Mouse (Mus musculus): ENCODE data around the gene Adam23.

Adam23 gene

GRCm38 (mm10) chr1:63445656-63446046, at the start of gene Adam23:
TSS of gene Adam23 (plus strand) at chr1:63445891.
- DNase-seq (ENCODE audit: low spot score) = no peak

- DNase-seq (ENCODE audit: low spot score) = no peak
These were observed 44.6 kb upstream of the Adam23 start for GRCm38 (mm10) chr1:63401130-63401529.

- no peak for DNase-seq (ENCODE audit: low spot score)
These were observed 42.1 kb upstream of the Adam23 start for GRCm38 (mm10) chr1:63403601-63404000.

GRCm38 (mm10) chr1:63408344-63408743, 37.3 kb upstream of the Adam23 start:
- no peak for DNase-seq (ENCODE audit: low spot score)

- DNase-seq (ENCODE audit: low spot score) = no peak
These were observed 27.2 kb upstream of the Adam23 start for GRCm38 (mm10) chr1:63418491-63418890.

GRCm38 (mm10) chr1:63430668-63431067, 15.0 kb upstream of the Adam23 start:
- no peak for DNase-seq (ENCODE audit: low spot score)

- DNase-seq (ENCODE audit: low spot score) = no peak
These were observed 14.5 kb upstream of the Adam23 start for GRCm38 (mm10) chr1:63431166-63431565.

- no peak for DNase-seq (ENCODE audit: low spot score)
These were observed 13.8 kb upstream of the Adam23 start for GRCm38 (mm10) chr1:63431842-63432241.

GRCm38 (mm10) chr1:63434052-63434451, 11.6 kb upstream of the Adam23 start:
- no peak for DNase-seq (ENCODE audit: low spot score)

- DNase-seq (ENCODE audit: low spot score) = no peak
These were observed 8.2 kb upstream of the Adam23 start for GRCm38 (mm10) chr1:63437529-63437928.

- DNase-seq (ENCODE audit: low spot score) = no peak
These were observed 3.5 kb upstream of the Adam23 start for GRCm38 (mm10) chr1:63442186-63442585.

GRCm38 (mm10) chr1:63442616-63443015, 3.1 kb upstream of the Adam23 start:
- DNase-seq (ENCODE audit: low spot score) = no peak

GRCm38 (mm10) chr1:63445149-63445609, 512 bp upstream of the Adam23 start:
- DNase-seq (ENCODE audit: low spot score) = no peak

- no peak for DNase-seq (ENCODE audit: low spot score)
These were observed 485 bp downstream of the Adam23 start for GRCm38 (mm10) chr1:63446047-63446704.

- no peak for DNase-seq (ENCODE audit: low spot score)
These were observed 1.0 kb downstream of the Adam23 start for GRCm38 (mm10) chr1:63446721-63447120.

- DNase-seq (ENCODE audit: low spot score) = no peak
These were observed 4.4 kb downstream of the Adam23 start for GRCm38 (mm10) chr1:63450091-63450490.

GRCm38 (mm10) chr1:63453332-63453887, 7.7 kb downstream of the Adam23 start:
- DNase-seq (ENCODE audit: low spot score) = no peak

GRCm38 (mm10) chr1:63457801-63458519, 12.3 kb downstream of the Adam23 start:
- DNase-seq (ENCODE audit: low spot score) = no peak

- DNase-seq (ENCODE audit: low spot score) = no peak
These were observed 13.5 kb downstream of the Adam23 start for GRCm38 (mm10) chr1:63459151-63459550.

- no peak for DNase-seq (ENCODE audit: low spot score)
These were observed 14.2 kb downstream of the Adam23 start for GRCm38 (mm10) chr1:63459926-63460325.

GRCm38 (mm10) chr1:63464441-63464840, 18.8 kb downstream of the Adam23 start:
- no peak for DNase-seq (ENCODE audit: low spot score)

GRCm38 (mm10) chr1:63473272-63473671, 27.6 kb downstream of the Adam23 start:
- DNase-seq (ENCODE audit: low spot score) = no peak

- DNase-seq (ENCODE audit: low spot score) = no peak
These were observed 28.0 kb downstream of the Adam23 start for GRCm38 (mm10) chr1:63473696-63474095.
